8 mouse cellular contexts compared by ENCODE assay signal in the genomic region with DNA sequence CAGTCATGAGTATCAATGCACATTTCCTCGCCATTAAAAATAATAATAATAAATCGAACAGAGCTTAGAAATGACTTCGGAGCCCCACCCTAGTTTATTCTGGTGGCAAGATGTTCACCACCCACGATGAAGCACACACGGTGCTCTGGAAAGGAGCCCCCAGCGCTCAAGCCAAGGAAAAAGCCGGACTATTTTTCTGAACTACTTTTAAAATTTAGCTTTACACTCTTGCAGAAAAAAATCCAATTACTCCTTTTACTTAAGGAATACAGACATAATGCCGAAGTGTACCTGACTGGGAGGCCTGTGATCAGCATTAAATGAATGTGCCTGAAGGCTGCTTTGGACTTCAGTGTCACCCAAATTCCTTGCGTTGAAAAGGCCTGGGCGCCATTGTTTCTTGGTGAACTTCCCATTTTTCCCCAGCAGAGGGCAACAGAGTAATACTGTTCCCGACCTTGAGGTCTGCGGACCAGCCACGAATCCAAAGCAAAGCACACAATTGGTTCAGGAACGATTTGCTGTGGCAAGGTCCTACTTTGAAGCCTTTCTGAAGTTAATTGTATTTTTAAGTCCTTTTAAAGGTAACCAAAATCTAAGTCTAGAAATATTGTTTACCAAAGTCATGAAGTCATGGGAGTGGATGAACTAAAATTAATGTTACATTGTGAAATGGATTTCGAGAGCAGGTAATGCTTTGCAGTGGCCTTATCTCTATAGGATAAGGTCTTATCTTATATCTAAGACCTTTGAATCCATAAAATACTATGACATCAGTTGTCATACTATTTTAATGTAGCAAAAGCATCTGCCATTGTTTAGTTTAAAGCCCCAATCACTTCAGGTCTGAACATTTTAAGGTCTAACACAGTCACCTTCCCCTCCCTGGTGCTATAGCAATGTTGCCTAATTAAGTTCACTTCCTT.
DNase-seq lines count a peak whose midpoint lies in the region; ATAC-seq and TF ChIP-seq lines count a peak whose summit lies in the region.

No protein-coding gene starts in this region.

- DNase-seq in Patski (ENCODE audit: low read depth, low spot score) = no peak
- DNase-seq in cerebellum, adult 2 months = peak; percentile 83 to 86
- DNase-seq in frontal cortex, postnatal 10 days (ENCODE audit: low spot score in 2 of 2) = peak; percentile 43 to 79
- peak; percentile 62 for DNase-seq in hindlimb bud, embryonic 11.5 days (ENCODE audit: extremely low spot score, low read depth, low spot score)
- peak; percentile 71 for DNase-seq in left cerebral cortex, adult 11 months (ENCODE audit: low spot score)
- DNase-seq in right cerebral cortex, postnatal 14 days = peak; percentile 68
- peak; percentile 52 for DNase-seq in yolk sac, embryonic 10.5 days (ENCODE audit: low spot score)

- peaks cover 8% of the 10 kb centered on the region for H3K4me1 ChIP-seq in cerebellum, adult 2 months (ENCODE audit: control insufficient read depth, insufficient read depth, low read length)

- TF ChIP-seq POLR2A in cerebellum, adult 2 months (IDR thresholded peaks at IDR 0.05; ENCODE audit: borderline replicate concordance, insufficient read depth, low read length) = no peak

- 25% methylated on average over 15 of the region's 15 CpGs for WGBS in cerebellum, adult 2 months

- H3K27me3 ChIP-seq in Patski = peaks cover 17% of the 10 kb centered on the region
- no peaks in the 10 kb centered on the region for H3K27me3 ChIP-seq in cerebellum, adult 2 months (ENCODE audit: control insufficient read depth, insufficient read depth, low read length)

- H3K27ac ChIP-seq in cerebellum, adult 2 months (ENCODE audit: insufficient read depth, low read length) = no peak overlapping the region

- CTCF ChIA-PET in Patski (lab: Charles Lee) = interaction anchor here (0.9 to 1.4 kb wide), 3 partner anchors 15 to 506 kb away, joined by 3 read pairs; no protein-coding TSS in a partner anchor

- ATAC-seq in Patski = peak; percentile 71
- peak; percentile 90 for ATAC-seq in megakaryocyte-erythroid progenitor cell, adult 5-6 weeks (replicated peaks; ENCODE audit: low FRiP score, low TSS enrichment, poor library complexity, severe bottlenecking)

- H3K4me3 ChIP-seq in cerebellum, adult 2 months (replicated peaks; ENCODE audit: insufficient read depth, low read depth, low read length) = no peak overlapping the region

- in situ Hi-C loops in Patski (cut with MboI; ENCODE audit: low pct_unique_long_range_greater_than_20kb) = loop anchor here (5.0 to 25.0 kb wide), 4 partner anchors 506 to 1536 kb away; no protein-coding TSS in a partner anchor

- POLR2A ChIA-PET in Patski (lab: Charles Lee) = no interaction called here

- peak; percentile 90 for TF ChIP-seq CTCF in Patski (IDR thresholded peaks at IDR 0.05)
- TF ChIP-seq CTCF in cerebellum, adult 2 months (IDR thresholded peaks at IDR 0.05; ENCODE audit: borderline replicate concordance, insufficient read depth, low read depth, low read length) = peak; percentile 86
